ENCODE assay signal across 8 mouse cellular contexts in the genomic region with DNA sequence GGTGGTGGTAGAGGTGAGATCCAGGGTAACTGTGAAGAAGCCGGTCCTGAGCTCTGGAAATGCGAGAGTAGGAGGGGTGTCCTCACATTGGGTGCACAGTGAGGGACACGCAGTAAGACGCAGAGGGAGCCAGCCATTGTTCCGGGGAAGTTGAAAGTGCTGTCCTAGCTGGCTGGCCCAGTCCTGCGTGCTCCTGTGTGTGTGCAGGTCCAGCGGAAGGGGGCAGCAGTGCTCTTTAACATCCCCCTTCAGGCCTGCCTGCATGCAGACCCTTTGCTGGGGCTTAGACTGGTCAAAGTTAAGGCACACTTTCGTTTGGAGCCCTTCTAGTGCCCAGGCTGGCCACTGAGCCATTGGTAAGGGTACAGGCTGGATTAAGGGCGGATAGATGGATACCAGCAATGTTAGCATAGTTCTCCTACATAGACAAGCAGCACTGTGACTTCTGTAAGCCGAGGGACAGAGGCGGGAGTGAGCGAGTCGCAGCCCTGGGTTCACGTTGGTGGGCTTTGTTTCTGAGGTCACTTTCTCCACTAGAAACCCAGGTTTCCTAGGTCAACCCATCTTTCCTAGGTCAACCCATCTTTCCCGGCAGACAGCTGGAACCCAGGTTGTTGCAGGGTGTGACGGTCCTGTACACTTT. TPM values are rescaled to one million over a fixed set of nuclear protein-coding genes. Genes with fewer than 3 reads are reported as not detected.
DNase-seq lines count a peak whose midpoint lies in the region; ATAC-seq lines count a peak whose summit lies in the region.

No protein-coding gene starts in this region.

- peak; percentile 38 for DNase-seq in thymus, postnatal 4 days
- DNase-seq in thymus, postnatal 0 days (ENCODE audit: low spot score) = no peak
- peak; percentile 89 for DNase-seq in embryo, embryonic 10 days (ENCODE audit: low spot score)
- DNase-seq in kidney, postnatal 14 days = peak; percentile 65
- DNase-seq in lung, adult 18-20 months = peak; percentile 50 to 62
- peak; percentile 85 for DNase-seq in retina, embryonic 14.5 days (ENCODE audit: low spot score)
- DNase-seq in adipocyte (ENCODE audit: low spot score) = no peak

- H3K9me3 ChIP-seq in heart, embryonic 13.5 days = no peaks in the 10 kb centered on the region

- H3K27ac ChIP-seq in heart, embryonic 13.5 days (replicated peaks) = no peak overlapping the region

- no peaks in the 10 kb centered on the region for H3K27me3 ChIP-seq in heart, embryonic 13.5 days (replicated peaks)

- H3K9ac ChIP-seq in heart, embryonic 13.5 days = peak overlapping the region; percentile 71

- peaks cover 58% of the 10 kb centered on the region for H3K4me1 ChIP-seq in heart, embryonic 13.5 days

- no peak for ATAC-seq in heart, embryonic 13.5 days (ENCODE audit: extremely low read depth, insufficient number of reproducible peaks, low FRiP score, low TSS enrichment)

- H3K4me3 ChIP-seq in heart, embryonic 13.5 days = peak overlapping the region; percentile 78

- 49% methylated on average over 16 of the region's 16 CpGs for WGBS in heart, embryonic 13.5 days

- H3K36me3 ChIP-seq in heart, embryonic 13.5 days = peaks cover 18% of the 10 kb centered on the region

- peak overlapping the region; percentile 96 for H3K4me2 ChIP-seq in heart, embryonic 13.5 days

RNA-seq across cellular contexts. Expression of gene Fbxl14, which starts 3.6 kb away (rescaled TPM):
- 17.1 and 18.1 TPM in 2 replicates for polyA plus RNA-seq in thymus, postnatal 0 days (2015; fragmentation: Nextera tagmentation; extraction: Ambion mirVana)
- 2.8 and 3.0 TPM in 2 replicates for polyA plus RNA-seq in heart, embryonic 13.5 days (2015; fragmentation: Nextera tagmentation; extraction: Ambion mirVana)

Comparison
In these comparisons a context has a peak if more than half of its experiments do, and no peak if none do; other contexts are left out.
1. DNase-seq: peak in thymus, postnatal 4 days (single experiment), embryo, embryonic 10 days (single experiment), kidney, postnatal 14 days (single experiment), lung, adult 18-20 months (2 of 2) and retina, embryonic 14.5 days (single experiment); none in thymus, postnatal 0 days (single experiment) and adipocyte (single experiment).